Mouse (Mus musculus) cerebellum, adult 2 months (tissue): ENCODE data around the gene Shc3.

Experiments
- CTCF ChIP-seq: fragments of 200-500 bp; IDR thresholded peaks from 2 replicates; pipeline ENCODE4 v1.5.1; 2011; ENCODE audit warnings: low read depth, mild to moderate bottlenecking, control low read depth, low read length, moderate library complexity, borderline replicate concordance; ENCODE audit not compliant: insufficient read depth
- POLR2A ChIP-seq: fragments of 200-500 bp; IDR thresholded peaks from 2 replicates; pipeline ENCODE4 v1.6.1; 2011; ENCODE audit warnings: low read length, control low read depth, borderline replicate concordance; ENCODE audit not compliant: insufficient read depth

DNA sequence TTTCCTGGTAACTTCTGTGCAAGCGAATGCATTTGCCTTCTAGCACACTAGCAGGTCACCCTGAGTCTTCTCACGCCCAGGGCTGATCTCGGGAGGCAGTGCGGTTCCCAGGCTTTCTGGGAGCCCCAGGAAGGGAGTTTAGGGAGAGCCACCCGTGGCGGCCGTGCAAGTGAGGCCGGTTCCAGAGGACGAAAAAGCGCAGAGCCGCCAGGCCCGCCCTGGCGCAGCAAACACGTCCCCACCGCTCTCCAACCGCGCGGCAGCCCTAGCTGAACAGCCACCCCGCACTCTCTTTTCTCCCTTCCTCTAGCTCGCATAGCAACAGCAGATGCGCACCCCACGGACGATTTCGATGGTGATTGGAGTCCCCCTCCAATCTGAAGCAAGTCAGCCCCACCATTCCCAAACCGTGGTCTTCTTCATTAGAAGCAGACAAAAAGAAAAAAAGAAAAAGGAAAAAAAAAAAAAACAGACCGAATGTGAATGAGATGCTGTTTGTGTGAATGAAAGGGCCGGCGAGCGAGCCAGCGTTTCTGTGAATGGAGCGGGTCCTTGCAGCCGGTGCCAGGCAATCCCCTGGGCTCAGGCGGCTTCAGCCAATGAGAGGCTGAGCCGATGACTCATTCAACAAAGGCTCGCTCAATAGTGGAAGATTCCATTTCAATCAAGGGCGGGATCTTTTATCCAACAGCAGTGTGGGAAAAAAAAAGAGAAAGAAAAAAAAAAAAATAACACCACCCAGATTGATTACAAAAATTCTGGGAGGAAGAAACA lies at the start of gene Shc3:
- TF ChIP-seq POLR2A, result 0 out of 2 replicates have a peak, but pooled peaks have one; percentile 20
- TF ChIP-seq CTCF, result no peak
